ENCODE assay signal across 10 mouse cellular contexts in genomic region chr8:20590117-20590997, GRCm38 (mm10). TPM values are rescaled to one million over a fixed set of nuclear protein-coding genes. Genes with fewer than 3 reads are reported as not detected.
DNase-seq lines count a peak whose midpoint lies in the region; TF ChIP-seq lines count a peak whose summit lies in the region.
"Not testable (repeated sequence)": the region's sequence is repeated elsewhere in the genome, so short reads cannot be mapped to it uniquely, and the experiment has no call there.
"Had no signal": no experiment of that assay in that cellular context is flagged by ENCODE, and none has a peak within 500 bp of the region (broad histone marks: within the 10 kb centered on the region; RNA-seq: fewer than 3 reads in every experiment).

No protein-coding gene starts in this region.

- not testable (repeated sequence) for TF ChIP-seq POLR2A in heart, adult 2 months (IDR thresholded peaks at IDR 0.05; ENCODE audit: insufficient read depth, low read depth, low read length)

- TF ChIP-seq EP300 in heart, adult 2 months (IDR thresholded peaks at IDR 0.05; ENCODE audit: insufficient read depth, low read depth, low read length), result not testable (repeated sequence)

- H3K79me2 ChIP-seq in heart, adult 2 months (replicated peaks; ENCODE audit: control insufficient read depth, insufficient read depth, low read length), result not testable (repeated sequence)

- TF ChIP-seq CTCF in heart, adult 2 months (IDR thresholded peaks at IDR 0.05), result not testable (repeated sequence)

- H3K9ac ChIP-seq in heart, adult 2 months (ENCODE audit: low read depth, low read length), result not testable (repeated sequence)

- not testable (repeated sequence) for H3K4me3 ChIP-seq in heart, adult 2 months

- not testable (repeated sequence) for H3K27me3 ChIP-seq in heart, adult 2 months (ENCODE audit: control insufficient read depth, insufficient read depth, low read length)

- peak; percentile 47 for DNase-seq in adrenal gland, adult 8-10 months
- peak; percentile 2 for DNase-seq in embryo, embryonic 9.5 days (ENCODE audit: extremely low spot score)
- DNase-seq in heart, adult 2 months, result peak; percentile 50 to 66
- DNase-seq in kidney, postnatal 14 days, result peak; percentile 12
- DNase-seq in lung, adult 18-20 months, result peak; percentile 43 to 55
- DNase-seq in ovary, adult 18-20 months (ENCODE audit: low spot score), result peak; percentile 40
- peak; percentile 24 for DNase-seq in testis, postnatal 14 days (ENCODE audit: low spot score)

- H3K36me3 ChIP-seq in heart, adult 2 months (ENCODE audit: control insufficient read depth, insufficient read depth, low read length), result not testable (repeated sequence)

- not testable (repeated sequence) for H3K4me1 ChIP-seq in heart, adult 2 months (ENCODE audit: control insufficient read depth, insufficient read depth, low read length)

- not testable (repeated sequence) for H3K27ac ChIP-seq in heart, adult 2 months

- WGBS in heart, adult 2 months, result 85% methylated on average over 3 of the region's 9 CpGs

- intact Hi-C loops in heart, adult 2 months (cut with DNase I), result not testable (repeated sequence)

RNA-seq across cellular contexts. Expression of gene Gm21119, which starts 24.4 kb away (rescaled TPM):
- total RNA-seq in adrenal gland, adult 8-10 months (2022), result 1 to 10 TPM in 3 of 4 experiments, under 1 TPM in 1; 0.32 to 2.3 (median 1.3) TPM
- under 1 TPM; 0.39 to 0.50 TPM for total RNA-seq in heart, adult 2 months (2021)
- polyA plus RNA-seq in heart, adult 2 months (2012; rRNA removed), result 0.53 TPM in 1 of 2 replicates, not detected in the other
- polyA plus RNA-seq: embryonic facial prominence, embryonic 13.5 days; kidney, embryonic 14.5 days; stomach, embryonic 14.5 days had no signal

Comparison
In these comparisons a context has a peak if more than half of its experiments do, and no peak if none do; other contexts are left out.
1. DNase-seq: peak in every context shown above with its lines; median percentile 58 in heart, adult 2 months; 49 in lung, adult 18-20 months; 47 in adrenal gland, adult 8-10 months; 40 in ovary, adult 18-20 months; 24 in testis, postnatal 14 days; 12 in kidney, postnatal 14 days; 2 in embryo, embryonic 9.5 days.